Mouse (Mus musculus) adrenal gland (tissue): ENCODE results near the gene Cnnm2.

ENCODE experiments used
- intact Hi-C: fragments of 180-260 bp; cut with DNase I; formaldehyde crosslinking; loops from one replicate; pipeline ENCODE4 v1.15.1; 2025

The Cnnm2 gene

DNA sequence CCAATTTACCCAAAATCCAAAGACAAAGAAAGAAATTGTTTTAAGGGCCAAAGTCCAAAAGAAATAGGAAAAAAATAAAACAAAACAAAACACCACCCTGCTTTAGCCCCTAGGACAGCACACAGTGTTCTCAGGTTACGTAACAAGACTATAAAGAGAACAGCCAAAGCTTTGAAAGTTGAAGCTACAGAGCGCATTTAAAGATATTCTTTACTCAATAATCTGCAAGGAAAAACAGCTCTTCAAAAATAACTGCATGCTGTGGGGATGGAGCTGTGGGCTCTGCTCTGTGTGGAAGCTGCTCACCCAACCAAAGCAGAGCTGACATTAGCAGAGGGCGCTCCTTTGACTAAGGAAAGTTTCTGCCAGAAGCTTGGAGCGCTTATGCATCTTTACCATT lies 147.6 kb downstream of the Cnnm2 start:
- intact Hi-C loops, result no loop called here

GRCm38 (mm10) chr19:46911492-46911891 lies 150.1 kb downstream of the Cnnm2 start:
- intact Hi-C loops, result no loop called here

DNA sequence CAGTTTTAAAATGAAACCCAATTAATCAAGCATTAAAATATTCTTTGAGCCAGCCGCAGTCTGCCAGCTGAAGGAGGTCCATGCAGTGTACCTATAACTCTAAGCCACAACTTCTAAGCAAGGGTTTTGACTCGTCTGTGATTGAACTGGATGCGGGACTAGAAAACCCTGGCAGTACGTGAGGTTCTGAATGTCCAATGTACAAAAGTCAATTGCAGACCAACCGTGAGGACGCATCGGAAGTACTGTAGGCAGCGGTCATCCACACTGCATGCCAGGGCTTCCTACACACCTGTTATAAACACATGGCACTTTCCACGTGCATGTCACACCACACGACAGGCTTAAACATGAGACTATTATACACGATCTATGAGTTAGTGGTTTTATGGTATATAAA lies 152.2 kb downstream of the Cnnm2 start:
- intact Hi-C loops, result no loop called here

GRCm38 (mm10) chr19:46915406-46916080 lies 154.1 kb downstream of the Cnnm2 start:
- intact Hi-C loops, result no loop called here

- intact Hi-C loops, result no loop called here
Measured at GRCm38 (mm10) chr19:46920571-46920970, 159.2 kb downstream of the Cnnm2 start.

GRCm38 (mm10) chr19:46926357-46926756 lies 165.0 kb downstream of the Cnnm2 start:
- intact Hi-C loops, result no loop called here

GRCm38 (mm10) chr19:46926951-46927350 lies 165.6 kb downstream of the Cnnm2 start:
- intact Hi-C loops, result no loop called here

- intact Hi-C loops, result no loop called here
Measured at GRCm38 (mm10) chr19:46928136-46928535, 166.7 kb downstream of the Cnnm2 start.

GRCm38 (mm10) chr19:46929044-46929587 lies 167.7 kb downstream of the Cnnm2 start:
- intact Hi-C loops, result no loop called here
